Mouse (Mus musculus) kidney, adult 2 months (tissue): ENCODE measurements around the gene Nuak1. TPM values are rescaled to one million over a fixed set of nuclear protein-coding genes. Genes with fewer than 3 reads are reported as not detected.

Source experiments
- DNase-seq: peaks from one replicate; pipeline ENCODE4 v3.0.0; 2021
- H3K27ac ChIP-seq: fragments of 200-500 bp; 2 replicates; pipeline ENCODE4 v1.5.1; 2012; ENCODE audit warnings: low read depth, low read length, control low read depth, inconsistent platforms; ENCODE audit not compliant: insufficient read depth
- H3K27me3 ChIP-seq: fragments of 200-500 bp; replicated peaks from 2 replicates; pipeline ENCODE4 v1.6.1; 2012; ENCODE audit warnings: mild to moderate bottlenecking, moderate library complexity, low read length, inconsistent platforms; ENCODE audit not compliant: control insufficient read depth, insufficient read depth
- H3K36me3 ChIP-seq: fragments of 200-500 bp; 2 replicates; pipeline ENCODE4 v1.6.1; 2012; ENCODE audit warnings: mild to moderate bottlenecking, moderate library complexity, low read length, inconsistent platforms; ENCODE audit not compliant: control insufficient read depth, insufficient read depth
- H3K4me1 ChIP-seq: fragments of 200-500 bp; 2 replicates; pipeline ENCODE4 v1.6.1; 2011; ENCODE audit warnings: low read length; ENCODE audit not compliant: control insufficient read depth, insufficient read depth
- H3K4me3 ChIP-seq: fragments of 200-500 bp; 2 replicates; pipeline ENCODE4 v1.5.1; 2011; ENCODE audit warnings: mild to moderate bottlenecking, low read depth, low read length, control low read depth; ENCODE audit not compliant: insufficient read depth
- CTCF ChIP-seq: fragments of 200-500 bp; conservative IDR thresholded peaks from 2 replicates; pipeline ENCODE4 v1.5.1; 2011; ENCODE audit warnings: low read depth, mild to moderate bottlenecking, control low read depth, low read length, moderate library complexity, mixed read lengths; ENCODE audit not compliant: insufficient read depth, insufficient read length
- POLR2A ChIP-seq: fragments of 200-500 bp; IDR thresholded peaks from one replicate; pipeline ENCODE4 v1.6.1; 2011; ENCODE audit warnings: low read depth, low read length, control low read depth
- WGBS: fragments of 180-500 bp; shearing (Covaris S2); methylation state at CpG from one replicate; pipeline ENCODE4 v1.1.7; 2018; 5-methylcytosine and 5-hydroxymethylcytosine counted together
- polyA plus RNA-seq: library from polyadenylated mRNA; depleted of rRNA; stranded (reverse); fragments of >200 nt; gene quantifications from 2 replicates; pipeline ENCODE4 v1.2.3, GENCODE M21; 2012

Nuak1 gene
- polyA plus RNA-seq, 1 experiment: 12.2 TPM

GRCm38 (mm10) chr10:84408965-84409660 is 31.3 kb downstream of the Nuak1 start:
- Histone ChIP-seq H3K27me3 (no peaks in the 10 kb centered on the region), H3K4me1 (peaks cover 18% of the 10 kb centered on the region), H3K36me3 (no peaks in the 10 kb centered on the region), H3K4me3 (no peak overlapping the region), H3K27ac (no peak overlapping the region)
- peak; percentile 69 for DNase-seq
- WGBS: 30% methylated on average over 13 of the region's 13 CpGs
- no peak for TF ChIP-seq CTCF
- TF ChIP-seq POLR2A: no peak

- TF ChIP-seq CTCF: no peak
- TF ChIP-seq POLR2A: no peak
- Histone ChIP-seq H3K4me3 (no peak overlapping the region), H3K36me3 (no peaks in the 10 kb centered on the region), H3K27ac (no peak overlapping the region), H3K4me1 (peaks cover 6% of the 10 kb centered on the region), H3K27me3 (no peaks in the 10 kb centered on the region)
- 78% methylated on average over 8 of the region's 8 CpGs for WGBS
- no peak for DNase-seq
Measured at GRCm38 (mm10) chr10:84405135-84405776, 35.1 kb downstream of the Nuak1 start.

DNA sequence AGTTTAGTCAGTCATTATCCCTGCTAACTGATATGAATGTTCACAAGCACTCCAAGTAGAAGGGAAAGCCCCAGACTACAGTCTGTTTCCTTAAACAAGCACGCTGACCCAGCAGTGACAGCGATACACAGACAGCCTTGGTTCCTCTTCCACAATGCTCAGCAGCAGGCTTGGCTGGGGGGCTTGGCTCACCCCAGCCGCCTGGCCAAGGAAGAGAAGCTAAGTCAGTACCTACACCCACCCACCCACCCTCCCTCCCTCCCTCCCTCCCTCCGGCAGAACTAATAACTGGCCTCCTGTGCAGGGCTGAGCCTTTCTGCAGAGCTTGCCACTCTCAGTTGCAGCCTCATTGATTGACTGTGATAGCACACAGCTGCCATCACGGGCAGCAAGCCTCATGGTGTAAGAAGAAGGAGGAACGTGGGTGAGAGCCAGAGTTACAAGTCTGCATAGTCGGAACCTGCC is 38.5 kb downstream of the Nuak1 start:
- H3K4me3 ChIP-seq: no peak overlapping the region
- no peak for TF ChIP-seq CTCF
- DNase-seq: peak; percentile 23
- H3K4me1 ChIP-seq: peaks cover 18% of the 10 kb centered on the region
- H3K27ac ChIP-seq: no peak overlapping the region
- no peaks in the 10 kb centered on the region for H3K36me3 ChIP-seq
- WGBS: 36% methylated on average over 7 of the region's 7 CpGs
- H3K27me3 ChIP-seq: no peaks in the 10 kb centered on the region

DNA sequence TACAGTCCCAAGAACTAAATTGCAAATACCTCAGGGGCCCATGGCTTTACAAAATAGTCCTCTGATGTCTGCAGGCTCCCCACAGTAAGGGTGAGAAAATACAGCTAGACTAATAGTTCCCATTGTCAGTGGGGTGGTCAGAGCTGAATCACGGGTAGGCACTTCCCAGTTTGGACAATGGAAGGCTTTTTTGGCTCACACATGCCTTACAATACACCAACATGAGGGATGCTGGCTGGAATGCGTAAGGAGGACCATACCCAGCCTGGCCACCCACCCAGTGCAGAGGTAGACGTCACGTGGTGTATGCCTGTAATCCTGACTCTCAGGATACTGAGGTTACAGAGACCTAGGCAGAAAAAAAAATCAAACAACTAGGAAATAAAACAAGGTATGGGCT is 39.2 kb downstream of the Nuak1 start:
- Histone ChIP-seq H3K4me3 (no peak overlapping the region), H3K27me3 (no peaks in the 10 kb centered on the region), H3K36me3 (no peaks in the 10 kb centered on the region), H3K4me1 (peaks cover 20% of the 10 kb centered on the region), H3K27ac (no peak overlapping the region)
- DNase-seq: no peak
- TF ChIP-seq POLR2A (no peak), CTCF (no peak)
- 82% methylated on average over 4 of the region's 4 CpGs for WGBS

DNA sequence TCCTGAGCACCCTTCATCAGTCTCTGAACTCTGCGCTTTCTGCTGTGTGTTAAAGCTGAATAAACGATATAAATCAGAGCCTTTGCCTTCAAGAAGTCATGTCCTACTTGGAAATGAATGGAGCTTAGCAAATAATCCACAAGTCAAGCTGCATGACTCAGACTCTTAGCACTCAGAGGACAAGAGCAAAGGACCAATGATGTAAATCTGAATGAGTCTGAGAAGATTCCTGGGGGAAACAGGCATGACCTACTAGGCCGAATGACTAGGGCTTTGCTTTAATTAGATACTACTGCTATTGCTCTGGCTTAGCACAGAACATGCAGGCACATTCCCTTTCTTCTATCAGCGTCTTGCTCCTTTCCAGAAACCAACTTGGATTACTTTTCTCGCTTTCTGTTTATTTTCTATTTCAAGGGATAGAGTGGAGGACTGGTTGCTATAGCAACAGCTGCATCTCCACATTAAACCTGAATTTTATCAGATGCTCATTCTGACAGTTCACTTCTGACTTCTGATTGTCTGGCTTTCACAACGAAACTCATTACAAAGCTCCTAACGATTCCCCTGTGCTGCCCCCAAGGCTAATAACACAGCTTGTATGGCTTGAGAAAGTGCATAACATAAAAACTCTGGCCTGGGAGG is 40.2 kb downstream of the Nuak1 start:
- Histone ChIP-seq H3K4me3 (no peak overlapping the region), H3K36me3 (no peaks in the 10 kb centered on the region), H3K27me3 (no peaks in the 10 kb centered on the region), H3K4me1 (peaks cover 22% of the 10 kb centered on the region), H3K27ac (no peak overlapping the region)
- TF ChIP-seq CTCF (no peak), POLR2A (no peak)
- whole genome bisulfite sequencing: 80% methylated on average over 7 of the region's 7 CpGs
- no peak for DNase-seq

GRCm38 (mm10) chr10:84397276-84397675 is 43.1 kb downstream of the Nuak1 start:
- Histone ChIP-seq H3K27me3 (no peaks in the 10 kb centered on the region), H3K36me3 (no peaks in the 10 kb centered on the region), H3K27ac (no peak overlapping the region), H3K4me3 (no peak overlapping the region), H3K4me1 (peaks cover 16% of the 10 kb centered on the region; the same call in 1 of the 2 replicates)
- no peak for TF ChIP-seq POLR2A
- no peak for TF ChIP-seq CTCF
- peak; percentile 37 for DNase-seq
- WGBS: 49% methylated on average over 4 of the region's 4 CpGs

DNA sequence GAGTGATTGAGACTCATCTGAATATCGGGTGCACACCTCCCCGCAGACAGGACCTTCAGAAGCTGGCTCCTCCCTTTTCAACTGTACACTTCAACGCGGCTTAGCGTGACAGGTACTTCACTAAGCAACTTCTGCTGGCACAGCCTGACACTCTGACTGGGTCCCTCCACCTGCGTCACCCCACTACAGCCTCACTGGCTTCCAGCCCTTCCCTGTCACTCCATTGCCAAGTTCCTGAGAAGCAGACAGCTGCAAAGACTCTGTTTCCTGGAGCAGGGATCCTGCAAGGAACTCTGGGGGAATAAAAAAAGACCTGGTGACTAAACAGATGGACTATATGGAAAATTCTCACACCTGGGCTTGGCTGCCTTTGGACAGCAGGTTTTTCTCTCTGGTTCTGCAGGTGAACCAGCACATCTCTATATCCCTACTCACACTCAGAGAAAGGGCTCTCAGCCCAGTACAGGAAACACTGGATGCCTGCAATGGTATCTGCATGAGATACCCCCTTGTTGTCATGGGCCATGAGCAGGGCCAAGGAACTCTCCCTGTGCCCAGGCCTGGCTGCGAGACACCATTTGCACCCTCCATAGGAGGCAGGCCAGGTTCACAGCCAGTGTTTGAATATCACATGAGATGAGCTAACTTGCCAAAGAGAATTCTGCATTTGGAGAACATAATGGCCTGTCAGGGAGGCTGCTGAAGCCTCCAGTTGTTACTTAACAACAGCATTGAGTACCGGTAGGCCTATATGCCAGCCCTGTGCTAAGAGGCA is 44.3 kb downstream of the Nuak1 start:
- no peaks in the 10 kb centered on the region for H3K36me3 ChIP-seq
- no peaks in the 10 kb centered on the region for H3K27me3 ChIP-seq
- H3K27ac ChIP-seq: peak overlapping the region; percentile 3; the same call in 1 of the 2 replicates
- no peak for TF ChIP-seq CTCF
- TF ChIP-seq POLR2A: no peak
- DNase-seq: peak; percentile 49
- peaks cover 16% of the 10 kb centered on the region; the same call in 1 of the 2 replicates for H3K4me1 ChIP-seq
- H3K4me3 ChIP-seq: no peak overlapping the region
- WGBS: 57% methylated on average over 8 of the region's 8 CpGs
